Mouse (Mus musculus) limb, embryonic 13.5 days (tissue): Measurements from ENCODE around the gene Gtsf2. TPM values are rescaled to one million over a fixed set of nuclear protein-coding genes. Genes with fewer than 3 reads are reported as not detected.
"Not testable (repeated sequence)": the region's sequence is repeated elsewhere in the genome, so short reads cannot be mapped to it uniquely, and the experiment has no call there.

ENCODE experiments used
- ATAC-seq: fragments of 200-750 bp; cut with Nextera tagmentation; 2 replicates; pipeline ENCODE4 v1.8.0; 2017; ENCODE audit warnings: low read depth, moderate number of reproducible peaks, moderate TSS enrichment; ENCODE audit not compliant: low FRiP score
- H3K27ac ChIP-seq: fragments of 300-500 bp; sonication (generic); 2 replicates; pipeline ENCODE4 v1.5.1; 2015; ENCODE audit warnings: inconsistent platforms, mild to moderate bottlenecking, moderate library complexity
- H3K27me3 ChIP-seq: fragments of 300-500 bp; sonication (generic); 2 replicates; pipeline ENCODE4 v1.6.1; 2015; ENCODE audit warnings: mild to moderate bottlenecking, inconsistent platforms
- H3K36me3 ChIP-seq: fragments of 300-500 bp; sonication (generic); 2 replicates; pipeline ENCODE4 v1.6.1; 2015; ENCODE audit warnings: inconsistent platforms, mild to moderate bottlenecking, moderate library complexity
- H3K4me1 ChIP-seq: fragments of 300-500 bp; sonication (generic); 2 replicates; pipeline ENCODE4 v1.6.1; 2015; ENCODE audit warnings: inconsistent platforms
- H3K4me2 ChIP-seq: fragments of 300-500 bp; sonication (generic); replicated peaks from 2 replicates; pipeline ENCODE4 v1.6.1; 2015; ENCODE audit warnings: inconsistent platforms, mild to moderate bottlenecking, moderate library complexity
- H3K4me3 ChIP-seq: fragments of 300-500 bp; sonication (generic); 2 replicates; pipeline ENCODE4 v1.5.1; 2015; ENCODE audit warnings: moderate library complexity, mild to moderate bottlenecking, inconsistent platforms
- H3K9ac ChIP-seq: fragments of 300-500 bp; sonication (generic); 2 replicates; pipeline ENCODE4 v1.6.1; 2015; ENCODE audit warnings: mild to moderate bottlenecking, inconsistent platforms
- H3K9me3 ChIP-seq: fragments of 300-500 bp; sonication (generic); 2 replicates; pipeline ENCODE4 v1.6.1; 2016; ENCODE audit warnings: inconsistent platforms
- WGBS: fragments of 180-500 bp; shearing (Covaris S2); methylation state at CpG from one replicate; pipeline ENCODE4 v1.1.7; 2015; 5-methylcytosine and 5-hydroxymethylcytosine counted together
- polyA plus RNA-seq: library from polyadenylated mRNA; unstranded; fragments of >200 nt; fragmentation: Nextera tagmentation; extraction: Ambion mirVana; gene quantifications from 2 replicates; pipeline ENCODE4 v1.2.1, GENCODE M21; 2015

Gtsf2 gene
- polyA plus RNA-seq, 1 experiment from 2014 or later = not detected

GRCm38 (mm10) chr15:103471488-103472194 is 23.4 kb upstream of the Gtsf2 start:
- no peaks in the 10 kb centered on the region for H3K9me3 ChIP-seq
- H3K36me3 ChIP-seq = no peaks in the 10 kb centered on the region
- ATAC-seq = no peak
- no peak overlapping the region for H3K4me2 ChIP-seq
- H3K27ac ChIP-seq = no peak overlapping the region
- no peaks in the 10 kb centered on the region for H3K4me1 ChIP-seq
- H3K27me3 ChIP-seq = no peaks in the 10 kb centered on the region
- 75% methylated on average over 7 of the region's 7 CpGs for WGBS
- no peak overlapping the region for H3K9ac ChIP-seq
- no peak overlapping the region for H3K4me3 ChIP-seq

- H3K4me2 ChIP-seq = no peak overlapping the region
- no peaks in the 10 kb centered on the region for H3K27me3 ChIP-seq
- no peak overlapping the region for H3K9ac ChIP-seq
- no peak overlapping the region for H3K4me3 ChIP-seq
- no peaks in the 10 kb centered on the region for H3K4me1 ChIP-seq
- no peaks in the 10 kb centered on the region for H3K36me3 ChIP-seq
- H3K27ac ChIP-seq = no peak overlapping the region
- WGBS = 71% methylated on average over 7 of the region's 7 CpGs
- H3K9me3 ChIP-seq = no peaks in the 10 kb centered on the region
- ATAC-seq = no peak
Observed at GRCm38 (mm10) chr15:103462539-103463261, 14.4 kb upstream of the Gtsf2 start.

- WGBS = 79% methylated on average over 6 of the region's 6 CpGs
Observed at GRCm38 (mm10) chr15:103454449-103454848, 6.2 kb upstream of the Gtsf2 start.

DNA sequence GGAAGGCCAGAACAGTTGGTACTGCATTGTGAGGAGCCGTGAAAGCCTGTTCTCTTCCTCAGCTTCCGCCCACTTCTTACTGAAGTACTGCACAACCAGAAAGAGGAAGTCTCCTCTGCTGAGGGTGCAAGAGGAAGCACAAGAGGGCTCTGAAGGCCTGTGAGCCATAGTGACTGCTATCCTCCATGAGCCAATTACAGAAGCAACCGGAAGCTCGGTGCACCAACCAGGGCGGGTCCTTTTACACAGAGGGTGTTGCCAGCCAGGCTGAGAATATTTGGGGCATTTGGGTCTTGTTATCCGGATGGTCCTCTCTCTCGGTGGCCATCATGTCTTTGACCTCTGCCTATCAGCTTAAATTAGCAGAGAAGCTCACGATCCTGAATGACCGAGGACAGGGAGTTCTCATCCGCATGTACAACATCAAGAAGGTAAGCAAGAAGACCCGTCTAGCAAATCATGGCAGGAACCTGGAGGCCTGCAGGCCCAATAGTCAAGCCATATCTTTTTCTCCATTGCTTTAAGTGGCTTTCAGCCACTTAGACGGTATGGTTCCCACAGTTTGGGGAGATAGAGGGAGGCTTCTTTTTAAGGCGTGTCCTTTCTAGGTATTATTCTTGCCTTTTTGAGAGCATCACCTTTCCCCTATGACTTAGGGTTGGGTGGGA is 5.4 kb upstream of the Gtsf2 start, which contains the start of gene Nckap1l:
Gene Nckap1l (plus strand): TSS at position 244 of the 668 bp plus-strand sequence.
- no peak within 1 kb of the TSS for H3K9ac ChIP-seq
- H3K4me2 ChIP-seq = no peak within 1 kb of the TSS
- H3K27ac ChIP-seq = no peak within 1 kb of the TSS
- no peaks in the 10 kb centered on the region for H3K9me3 ChIP-seq
- 87% methylated on average over 13 of the region's 13 CpGs for WGBS
- H3K36me3 ChIP-seq = no peaks in the 10 kb centered on the region
- H3K4me1 ChIP-seq = no peaks in the 10 kb centered on the region
- no peak for ATAC-seq
- no peaks in the 10 kb centered on the region for H3K27me3 ChIP-seq
- no peak within 1 kb of the TSS for H3K4me3 ChIP-seq

More at GRCm38 (mm10) chr15:103454449-103454848, 6.2 kb upstream of the Gtsf2 start:
- H3K9ac ChIP-seq = no peak overlapping the region
- H3K27me3 ChIP-seq = no peaks in the 10 kb centered on the region
- H3K4me2 ChIP-seq = no peak overlapping the region
- H3K4me1 ChIP-seq = no peaks in the 10 kb centered on the region
- no peak overlapping the region for H3K27ac ChIP-seq
- H3K36me3 ChIP-seq = no peaks in the 10 kb centered on the region
- H3K4me3 ChIP-seq = no peak overlapping the region
- no peak for ATAC-seq
- H3K9me3 ChIP-seq = no peaks in the 10 kb centered on the region

DNA sequence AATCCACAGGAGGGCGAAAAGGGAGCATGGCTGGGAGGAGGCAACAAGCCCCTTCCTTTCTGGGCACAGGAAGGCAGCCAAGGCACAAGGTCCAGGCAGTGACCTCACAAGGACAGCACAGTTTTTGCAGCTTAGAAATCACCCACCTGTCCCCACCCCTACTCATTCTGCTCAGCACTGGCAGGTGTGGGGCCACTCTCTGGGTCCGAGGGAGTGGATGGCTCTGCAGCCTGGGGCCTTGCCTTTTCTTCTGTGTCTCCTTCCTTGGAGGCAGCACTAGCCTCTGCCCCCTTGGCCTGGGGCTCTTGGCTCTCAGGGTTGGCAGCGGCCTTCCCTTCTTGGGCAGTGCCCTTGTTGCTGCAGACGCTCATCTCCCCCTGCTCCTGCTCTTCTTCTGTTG is 2.3 kb downstream of the Gtsf2 start:
- H3K36me3 ChIP-seq = not testable (repeated sequence)
- 87% methylated on average over 4 of the region's 4 CpGs for WGBS

DNA sequence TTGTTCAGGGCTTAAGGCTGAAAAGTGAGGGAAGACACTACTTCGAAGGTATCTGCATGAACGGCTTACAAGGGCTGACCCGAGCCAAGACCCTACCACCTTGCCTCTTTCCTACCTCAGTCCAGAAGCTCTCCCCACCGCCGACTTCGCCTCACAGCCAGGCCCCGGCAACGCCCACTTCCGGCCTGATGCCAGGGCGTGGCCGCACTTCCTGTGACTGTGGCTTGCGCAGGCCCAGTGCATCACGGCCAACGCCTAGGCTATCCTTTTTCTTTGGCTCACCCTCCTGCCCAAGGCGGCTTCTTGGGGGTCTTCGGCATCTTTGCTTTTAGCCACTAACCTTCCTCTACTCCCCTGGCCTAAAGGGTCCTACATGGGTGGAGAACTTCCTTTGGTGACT is 18.0 kb downstream of the Gtsf2 start, which contains the start of gene Gtsf1:
Gene Gtsf1 (minus strand): TSS at position 230 of the 400 bp plus-strand sequence.
- Histone ChIP-seq H3K27me3 (no peaks in the 10 kb centered on the region), H3K4me3 (no peak within 1 kb of the TSS), H3K9ac (no peak within 1 kb of the TSS), H3K36me3 (no peaks in the 10 kb centered on the region), H3K4me1 (peaks cover 5% of the 10 kb centered on the region; the same call in 1 of the 2 replicates), H3K27ac (no peak within 1 kb of the TSS), H3K4me2 (no peak within 1 kb of the TSS), H3K9me3 (no peaks in the 10 kb centered on the region)
- WGBS = 92% methylated on average over 16 of the region's 16 CpGs
- ATAC-seq = no peak

More for the DNA sequence above, 2.3 kb downstream of the Gtsf2 start:
- H3K27ac ChIP-seq, H3K9ac ChIP-seq, ATAC-seq, H3K4me1 ChIP-seq, H3K27me3 ChIP-seq, H3K4me3 ChIP-seq, H3K9me3 ChIP-seq, H3K4me2 ChIP-seq: not testable (repeated sequence)

GRCm38 (mm10) chr15:103427017-103427416 is 21.3 kb downstream of the Gtsf2 start:
- no peak overlapping the region for H3K9ac ChIP-seq
- ATAC-seq = no peak
- no peaks in the 10 kb centered on the region for H3K36me3 ChIP-seq
- peaks cover 5% of the 10 kb centered on the region; the same call in 1 of the 2 replicates for H3K4me1 ChIP-seq
- H3K4me3 ChIP-seq = no peak overlapping the region
- WGBS = 25% methylated on average over 2 of the region's 2 CpGs
- no peak overlapping the region for H3K4me2 ChIP-seq
- no peaks in the 10 kb centered on the region for H3K9me3 ChIP-seq
- no peaks in the 10 kb centered on the region for H3K27me3 ChIP-seq
- H3K27ac ChIP-seq = no peak overlapping the region

- H3K9ac ChIP-seq, H3K4me3 ChIP-seq, H3K36me3 ChIP-seq, H3K4me2 ChIP-seq, H3K27ac ChIP-seq, H3K27me3 ChIP-seq, ATAC-seq, H3K9me3 ChIP-seq, H3K4me1 ChIP-seq: not testable (repeated sequence)
- 82% methylated on average over 3 of the region's 3 CpGs for WGBS
Observed at GRCm38 (mm10) chr15:103405586-103405985, 42.7 kb downstream of the Gtsf2 start.

DNA sequence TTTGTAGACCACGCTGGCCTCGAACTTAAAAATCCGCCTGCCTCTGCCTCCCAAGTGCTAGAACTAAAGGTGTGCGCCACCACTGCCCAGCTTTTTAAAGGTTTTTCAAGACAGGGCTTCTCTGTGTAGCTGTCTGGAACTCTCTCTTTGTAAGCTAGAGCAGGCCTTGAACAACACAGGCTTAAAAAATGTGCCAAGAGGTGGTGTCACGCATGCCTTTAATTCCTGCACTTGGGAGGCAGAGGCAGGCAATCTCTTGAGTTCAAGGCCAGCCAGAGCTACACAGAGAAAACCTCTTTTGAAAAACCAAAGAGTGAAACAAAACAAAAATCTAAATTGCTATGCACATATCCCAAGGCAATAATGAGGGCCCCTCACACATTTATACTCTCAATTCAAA is 46.9 kb downstream of the Gtsf2 start:
- no peaks in the 10 kb centered on the region for H3K9me3 ChIP-seq
- H3K4me1 ChIP-seq = no peaks in the 10 kb centered on the region
- H3K9ac ChIP-seq = no peak overlapping the region
- ATAC-seq = no peak
- WGBS = 88% methylated on average over 5 of the region's 5 CpGs
- no peaks in the 10 kb centered on the region for H3K36me3 ChIP-seq
- no peaks in the 10 kb centered on the region for H3K27me3 ChIP-seq
- H3K4me3 ChIP-seq = no peak overlapping the region
- H3K4me2 ChIP-seq = no peak overlapping the region
- H3K27ac ChIP-seq = no peak overlapping the region

- no peaks in the 10 kb centered on the region for H3K36me3 ChIP-seq
- ATAC-seq = no peak
- no peaks in the 10 kb centered on the region for H3K4me1 ChIP-seq
- no peak overlapping the region for H3K4me3 ChIP-seq
- H3K9ac ChIP-seq = no peak overlapping the region
- H3K4me2 ChIP-seq = no peak overlapping the region
- H3K9me3 ChIP-seq = no peaks in the 10 kb centered on the region
- no peaks in the 10 kb centered on the region for H3K27me3 ChIP-seq
- no peak overlapping the region for H3K27ac ChIP-seq
Observed at GRCm38 (mm10) chr15:103393577-103393976, 54.7 kb downstream of the Gtsf2 start.
